Mouse (Mus musculus) limb, embryonic 14.5 days (tissue): ENCODE results near the gene Mfng. TPM values are rescaled to one million over a fixed set of nuclear protein-coding genes. Genes with fewer than 3 reads are reported as not detected.

Experiments used
- ATAC-seq: fragments of 200-750 bp; cut with Nextera tagmentation; 2 replicates; pipeline ENCODE4 v1.8.0; 2017; ENCODE audit warnings: low read depth, moderate number of reproducible peaks, moderate TSS enrichment; ENCODE audit not compliant: low FRiP score
- DNase-seq: peaks from one replicate; pipeline ENCODE4 v3.0.0-alpha.2; 2015; ENCODE audit warnings: low spot score
- H3K27ac ChIP-seq: fragments of 300-500 bp; sonication (generic); replicated peaks from 2 replicates; pipeline ENCODE4 v1.5.1; 2014; ENCODE audit warnings: low read depth, mild to moderate bottlenecking, low read length, moderate library complexity, mixed read lengths
- H3K27me3 ChIP-seq: fragments of 300-500 bp; sonication (generic); 2 replicates; pipeline ENCODE4 v1.6.1; 2014; ENCODE audit warnings: low read length, mixed read lengths; ENCODE audit not compliant: control insufficient read depth, insufficient read depth
- H3K36me3 ChIP-seq: fragments of 300-500 bp; sonication (generic); 2 replicates; pipeline ENCODE4 v1.6.1; 2014; ENCODE audit warnings: mild to moderate bottlenecking, low read length, moderate library complexity, mixed read lengths; ENCODE audit not compliant: control insufficient read depth, insufficient read depth
- H3K4me1 ChIP-seq: fragments of 300-500 bp; sonication (generic); 2 replicates; pipeline ENCODE4 v1.6.1; 2014; ENCODE audit warnings: antibody characterized with exemption, low read length, mixed read lengths; ENCODE audit not compliant: control insufficient read depth, insufficient read depth
- H3K4me2 ChIP-seq: fragments of 300-500 bp; sonication (generic); replicated peaks from 2 replicates; pipeline ENCODE4 v1.6.1; 2014; ENCODE audit warnings: low read depth, mild to moderate bottlenecking, low read length, moderate library complexity; ENCODE audit not compliant: severe bottlenecking
- H3K4me3 ChIP-seq: fragments of 300-500 bp; sonication (generic); replicated peaks from 2 replicates; pipeline ENCODE4 v1.5.1; 2014; ENCODE audit warnings: low read length
- H3K9ac ChIP-seq: fragments of 300-500 bp; sonication (generic); 2 replicates; pipeline ENCODE4 v1.6.1; 2014; ENCODE audit warnings: mild to moderate bottlenecking, low read depth, low read length, moderate library complexity; ENCODE audit not compliant: severe bottlenecking
- H3K9me3 ChIP-seq: fragments of 300-500 bp; sonication (generic); 2 replicates; pipeline ENCODE4 v1.6.1; 2016; ENCODE audit warnings: low read length; ENCODE audit not compliant: control insufficient read depth
- POLR2A ChIP-seq: fragments of 200-500 bp; IDR thresholded peaks from 2 replicates; pipeline ENCODE4 v1.8.0; 2012; ENCODE audit warnings: inconsistent platforms, mild to moderate bottlenecking, moderate library complexity, borderline replicate concordance; ENCODE audit not compliant: insufficient read depth, insufficient read length; ENCODE audit errors: extremely low read depth
- WGBS: fragments of 180-500 bp; shearing (Covaris S2); extraction: QIAGEN DNeasy Blood & Tissue Kit; methylation state at CpG from one replicate; pipeline ENCODE4 v1.1.7; 2014; 5-methylcytosine and 5-hydroxymethylcytosine counted together
- polyA plus RNA-seq, 2 experiments: library from polyadenylated mRNA; depleted of rRNA in 1 of 2; stranded (reverse) in 1 of 2; unstranded in 1 of 2; fragments of >200 nt; fragmentation: Nextera tagmentation in 1 of 2; extraction: Ambion mirVana in 1 of 2; gene quantifications; 2 replicates each; pipeline versions ENCODE4 v1.2.1 to v1.2.3; 2012 to 2014

Gene Mfng
- polyA plus RNA-seq (2012; rRNA removed) = 13.9 and 17.3 TPM in 2 replicates
- polyA plus RNA-seq (2014; fragmentation: Nextera tagmentation; extraction: Ambion mirVana) = 10.1 and 11.7 TPM in 2 replicates

DNA sequence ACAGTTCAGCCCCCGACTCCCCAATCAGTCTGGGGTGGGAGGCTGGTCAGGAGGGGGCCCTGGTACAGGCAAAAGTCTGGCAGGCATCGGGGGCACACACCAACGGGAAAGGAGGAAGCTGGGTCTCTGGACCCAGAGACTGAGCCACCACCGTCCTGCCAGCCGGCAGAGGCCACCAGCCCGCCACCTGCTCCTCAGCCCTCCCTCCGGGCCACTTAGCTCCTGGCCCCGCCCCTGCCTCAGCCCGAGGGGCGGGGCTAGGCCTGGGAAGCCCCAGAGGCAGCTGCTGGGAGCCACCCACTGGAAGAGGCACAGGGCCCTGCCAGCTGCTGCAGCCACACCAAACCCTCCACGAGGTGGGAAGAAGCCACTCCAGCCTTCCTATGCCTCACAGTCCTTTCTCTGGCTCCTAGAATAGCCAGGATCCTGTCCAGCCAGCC is at the start of gene Mfng:
TSS of gene Mfng (minus strand) at position 186 of the 440 bp plus-strand sequence.
- peak within 1 kb of the TSS; percentile 5; the same call in 1 of the 2 replicates for H3K4me2 ChIP-seq
- H3K4me3 ChIP-seq = peak within 1 kb of the TSS; percentile 3; the same call in 1 of the 2 replicates
- no peaks in the 10 kb centered on the region for H3K9me3 ChIP-seq
- H3K27ac ChIP-seq = no peak within 1 kb of the TSS
- WGBS = 3% methylated on average over 6 of the region's 11 CpGs
- DNase-seq (peak; percentile 74), ATAC-seq (peak; percentile 77)
- H3K9ac ChIP-seq = peak within 1 kb of the TSS; percentile 17; the same call in 1 of the 2 replicates
- TF ChIP-seq POLR2A = no peak
- no peaks in the 10 kb centered on the region for H3K4me1 ChIP-seq
- H3K27me3 ChIP-seq = no peaks in the 10 kb centered on the region
- H3K36me3 ChIP-seq = no peaks in the 10 kb centered on the region

DNA sequence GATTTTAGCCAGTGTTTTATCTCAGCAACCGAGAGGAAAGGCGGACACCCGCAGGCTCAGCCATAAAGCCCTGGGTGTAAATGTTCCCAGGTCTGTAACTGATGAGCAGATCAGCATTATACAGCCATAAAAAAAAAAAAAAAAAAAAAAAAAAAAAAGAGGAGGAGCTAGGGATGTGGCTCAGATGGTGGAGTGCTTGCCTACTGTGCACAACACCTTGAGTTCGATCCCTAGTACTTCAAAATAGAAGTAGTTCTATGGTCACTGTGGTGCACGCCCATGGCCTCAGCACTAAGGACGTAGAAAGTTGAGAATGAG is 42.8 kb upstream of the Mfng start:
- no peaks in the 10 kb centered on the region; the same call in 1 of the 2 replicates for H3K27me3 ChIP-seq
- no peak for ATAC-seq
- no peaks in the 10 kb centered on the region for H3K36me3 ChIP-seq
- H3K27ac ChIP-seq = no peak overlapping the region
- H3K9ac ChIP-seq = no peak overlapping the region
- H3K9me3 ChIP-seq = no peaks in the 10 kb centered on the region
- no peak overlapping the region for H3K4me2 ChIP-seq
- no peak for DNase-seq
- no peak overlapping the region for H3K4me3 ChIP-seq
- H3K4me1 ChIP-seq = no peaks in the 10 kb centered on the region
- 58% methylated on average over 6 of the region's 6 CpGs for WGBS
- no peak for TF ChIP-seq POLR2A

DNA sequence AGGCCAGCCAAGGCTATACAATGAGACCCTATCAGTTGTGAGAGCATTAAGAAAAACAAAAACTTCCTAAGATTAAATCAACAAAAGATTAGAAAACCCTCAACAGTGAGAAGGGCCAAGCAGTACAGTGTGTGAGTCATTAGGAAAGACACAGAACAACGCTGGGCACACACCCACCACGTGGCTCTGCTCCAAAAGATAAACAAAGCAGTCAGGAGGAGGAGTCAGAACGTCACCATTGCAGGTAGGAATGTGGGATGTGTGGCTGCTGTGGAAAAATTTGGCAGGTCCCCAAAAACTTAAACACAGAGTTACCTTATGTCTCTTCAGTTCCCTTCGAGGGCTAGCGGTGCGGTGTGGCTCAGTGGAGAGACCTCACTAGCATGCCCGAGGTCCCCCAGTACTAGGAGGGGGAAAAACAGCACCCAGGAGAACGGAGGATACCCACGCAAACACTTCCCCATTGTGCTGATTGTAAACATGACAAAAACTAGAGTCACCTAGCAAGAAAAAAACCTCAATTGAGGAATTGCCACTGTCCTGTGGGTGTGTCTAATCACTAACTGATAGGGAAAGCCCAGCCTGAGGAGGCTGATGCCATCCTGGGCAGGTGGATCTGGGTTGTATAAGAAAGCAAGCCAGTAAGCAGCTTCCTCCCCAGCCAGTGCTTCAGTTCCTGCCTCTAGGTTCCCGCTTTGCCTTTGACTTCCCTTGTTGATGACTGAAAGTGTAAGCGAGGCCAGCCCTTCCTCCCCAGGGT is 42.2 kb upstream of the Mfng start:
- Histone ChIP-seq H3K4me2 (no peak overlapping the region), H3K9ac (no peak overlapping the region), H3K36me3 (no peaks in the 10 kb centered on the region), H3K27me3 (no peaks in the 10 kb centered on the region; the same call in 1 of the 2 replicates), H3K4me1 (no peaks in the 10 kb centered on the region), H3K27ac (no peak overlapping the region), H3K4me3 (no peak overlapping the region), H3K9me3 (no peaks in the 10 kb centered on the region)
- no peak for ATAC-seq
- DNase-seq = no peak
- 50% methylated on average over 11 of the region's 11 CpGs for WGBS
- TF ChIP-seq POLR2A = no peak

DNA sequence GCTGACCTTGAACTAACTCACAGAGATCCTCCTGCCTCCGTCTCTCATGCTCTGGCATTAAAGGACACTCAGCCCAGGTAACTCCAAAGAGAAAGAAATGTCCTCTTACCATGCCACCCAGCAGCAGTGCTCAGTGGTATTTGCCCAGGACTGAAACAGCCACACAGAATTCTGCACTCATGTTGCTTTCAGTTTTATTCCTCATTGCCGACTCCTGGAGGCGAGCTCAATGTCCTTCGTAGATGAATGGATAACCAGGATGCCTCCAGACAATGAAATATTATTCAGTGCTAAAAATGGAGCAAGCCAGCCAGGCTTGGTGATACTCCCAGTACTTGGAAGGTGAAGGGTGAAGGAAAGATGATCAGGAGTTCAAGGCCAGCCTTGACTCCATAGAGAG is 40.3 kb upstream of the Mfng start:
- TF ChIP-seq POLR2A = no peak
- no peak for ATAC-seq
- no peak overlapping the region for H3K27ac ChIP-seq
- DNase-seq = no peak
- H3K36me3 ChIP-seq = no peaks in the 10 kb centered on the region
- peaks cover 10% of the 10 kb centered on the region; the same call in 1 of the 2 replicates for H3K4me1 ChIP-seq
- no peak overlapping the region for H3K9ac ChIP-seq
- H3K4me3 ChIP-seq = no peak overlapping the region
- no peaks in the 10 kb centered on the region for H3K27me3 ChIP-seq
- WGBS = 92% methylated on average over 4 of the region's 4 CpGs
- no peaks in the 10 kb centered on the region for H3K9me3 ChIP-seq
- no peak overlapping the region for H3K4me2 ChIP-seq

DNA sequence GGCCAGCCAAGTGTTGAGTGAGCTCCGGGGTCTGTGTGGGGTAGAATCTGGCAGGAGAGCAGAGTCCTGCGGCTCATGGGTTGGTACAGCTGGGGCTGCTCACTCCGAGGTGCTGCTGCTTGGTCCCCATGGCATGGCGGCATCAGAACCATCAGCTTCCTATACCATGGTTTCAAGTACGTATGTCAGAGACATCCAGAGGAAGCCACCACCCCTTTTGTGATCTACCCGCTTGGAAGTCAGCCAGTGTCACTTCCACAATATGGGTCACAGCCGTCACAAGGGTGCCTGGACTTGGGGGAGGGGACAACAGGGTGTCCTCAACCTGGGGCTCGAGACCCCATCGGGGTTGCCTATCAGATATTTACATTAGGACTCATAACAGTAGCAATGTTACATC is 36.9 kb upstream of the Mfng start:
- no peak overlapping the region for H3K4me2 ChIP-seq
- H3K4me3 ChIP-seq = no peak overlapping the region
- no peak for TF ChIP-seq POLR2A
- 65% methylated on average over 9 of the region's 9 CpGs for WGBS
- DNase-seq (no peak), ATAC-seq (peak; percentile 26; the same call in 1 of the 2 replicates)
- H3K27me3 ChIP-seq = peaks cover 4% of the 10 kb centered on the region; the same call in 1 of the 2 replicates
- no peak overlapping the region for H3K9ac ChIP-seq
- no peaks in the 10 kb centered on the region for H3K9me3 ChIP-seq
- H3K4me1 ChIP-seq = peaks cover 10% of the 10 kb centered on the region; the same call in 1 of the 2 replicates
- no peaks in the 10 kb centered on the region for H3K36me3 ChIP-seq
- no peak overlapping the region for H3K27ac ChIP-seq

DNA sequence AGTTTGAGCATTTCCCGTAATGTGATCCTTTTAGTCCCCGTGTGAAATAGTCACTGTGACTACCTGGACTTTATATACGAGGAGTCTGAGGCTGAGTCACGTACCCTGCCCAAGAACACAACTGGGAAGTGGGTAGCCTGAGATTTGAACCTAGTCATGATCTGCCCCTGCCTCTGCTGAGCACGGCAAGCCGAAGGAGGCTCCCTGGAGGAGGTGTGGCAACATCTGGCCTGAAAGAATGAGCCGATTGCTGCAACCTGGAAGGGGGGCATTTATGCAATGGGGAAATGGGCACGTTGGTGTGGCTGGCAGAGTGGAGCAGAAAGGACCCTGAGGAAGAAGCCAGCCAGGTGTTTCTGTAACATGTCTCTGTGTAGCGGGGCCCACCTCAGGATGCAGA is 36.5 kb upstream of the Mfng start:
- Histone ChIP-seq H3K4me3 (no peak overlapping the region), H3K27me3 (peaks cover 7% of the 10 kb centered on the region), H3K9me3 (no peaks in the 10 kb centered on the region), H3K4me2 (no peak overlapping the region), H3K27ac (no peak overlapping the region), H3K36me3 (no peaks in the 10 kb centered on the region), H3K4me1 (peaks cover 10% of the 10 kb centered on the region; the same call in 1 of the 2 replicates), H3K9ac (no peak overlapping the region)
- TF ChIP-seq POLR2A = no peak
- ATAC-seq (no peak), DNase-seq (no peak)
- WGBS = 36% methylated on average over 9 of the region's 9 CpGs
